Mouse (Mus musculus) bone marrow macrophage, adult 2 months (primary cell): ENCODE data around the gene Exoc4.

Experiments
- CTCF ChIP-seq: IDR thresholded peaks from 2 replicates; pipeline ENCODE4 v1.5.1; 2012; ENCODE audit warnings: low read depth, mild to moderate bottlenecking, low read length, moderate library complexity
- POLR2A ChIP-seq: IDR thresholded peaks from 2 replicates; pipeline ENCODE4 v1.6.1; 2012; ENCODE audit warnings: mild to moderate bottlenecking, low read depth, low read length, borderline replicate concordance

GRCm38 (mm10) chr6:33763245-33763644 lies 514.4 kb downstream of the Exoc4 start:
- no peak for TF ChIP-seq CTCF
- TF ChIP-seq POLR2A = no peak
